Mouse (Mus musculus) liver, adult 2 months (tissue): ENCODE measurements around the gene Vars.
"Not testable (repeated sequence)": the region's sequence is repeated elsewhere in the genome, so short reads cannot be mapped to it uniquely, and the experiment has no call there.

Source experiments
- CTCF ChIP-seq: fragments of 200-500 bp; IDR thresholded peaks from 2 replicates; pipeline ENCODE4 v1.5.1; 2011; ENCODE audit warnings: low read depth, low read length, control low read depth
- POLR2A ChIP-seq: fragments of 200-500 bp; IDR thresholded peaks from 2 replicates; pipeline ENCODE4 v1.6.1; 2011; ENCODE audit warnings: low read length, control low read depth; ENCODE audit not compliant: insufficient read depth; ENCODE audit errors: extremely low read depth

DNA sequence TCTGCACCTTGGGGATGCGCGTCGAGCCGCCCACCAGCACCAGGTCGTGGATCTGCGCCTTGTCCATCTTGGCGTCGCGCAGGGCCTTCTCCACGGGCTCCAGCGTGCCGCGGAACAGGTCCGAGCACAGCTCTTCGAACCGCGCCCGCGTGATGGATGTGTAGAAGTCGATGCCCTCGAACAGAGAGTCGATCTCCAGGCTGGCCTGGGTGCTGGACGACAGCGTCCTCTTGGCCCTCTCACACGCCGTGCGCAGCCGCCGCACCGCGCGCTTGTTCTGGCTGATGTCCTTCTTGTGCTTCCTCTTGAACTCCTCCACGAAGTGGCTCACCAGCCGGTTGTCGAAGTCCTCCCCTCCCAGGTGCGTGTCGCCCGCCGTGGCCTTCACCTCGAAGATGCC is 42.8 kb upstream of the Vars start:
- TF ChIP-seq POLR2A, CTCF: not testable (repeated sequence)
